In the genomic region with DNA sequence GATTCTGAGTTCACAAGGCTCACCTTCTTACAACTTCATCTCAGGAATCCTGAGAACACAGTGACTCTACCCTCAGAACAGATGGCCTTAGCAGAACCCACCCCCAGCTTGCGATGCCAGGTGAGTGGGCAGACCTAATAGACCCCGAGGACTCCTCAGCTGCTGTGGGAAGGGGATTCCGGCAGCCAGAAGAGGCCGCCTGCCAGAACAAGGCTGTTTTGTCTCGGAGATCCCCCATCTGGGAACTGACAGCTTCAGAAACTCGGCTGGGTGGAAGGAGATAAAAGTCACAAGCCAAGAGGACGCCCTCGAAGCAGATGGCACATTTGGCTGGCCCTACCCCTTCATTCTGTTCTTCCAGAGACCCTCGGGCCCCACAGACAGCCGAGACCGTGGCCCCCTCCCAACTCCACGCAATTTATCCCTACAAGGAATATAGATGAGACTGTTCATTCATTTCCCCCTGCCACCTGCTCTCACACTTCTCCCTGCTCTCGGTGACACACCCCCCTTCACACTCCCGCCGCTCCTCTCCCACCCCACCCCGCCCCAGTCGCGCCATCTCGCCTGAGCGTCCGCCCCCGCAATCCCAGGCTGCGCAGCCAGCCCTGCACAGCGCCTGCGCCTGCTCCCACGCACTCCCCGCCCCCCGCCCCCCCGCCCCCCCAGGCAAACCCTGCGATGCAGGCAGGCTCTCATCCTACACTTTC, we compare ENCODE assay signal across 8 mouse cellular contexts. TPM values are rescaled to one million over a fixed set of nuclear protein-coding genes. Genes with fewer than 3 reads are reported as not detected.
DNase-seq lines count a peak whose midpoint lies in the region; ATAC-seq lines count a peak whose summit lies in the region.

Gene Optc, minus strand, starts transcription at position 51 of the 710 bp plus-strand sequence.

- H3K4me2 ChIP-seq in embryonic facial prominence, embryonic 11.5 days (ENCODE audit: low read depth, low read length): peak within 1 kb of the TSS; percentile 66
- H3K4me2 ChIP-seq in hindbrain, embryonic 13.5 days: peak within 1 kb of the TSS; percentile 79
- peak within 1 kb of the TSS; percentile 78 for H3K4me2 ChIP-seq in midbrain, embryonic 13.5 days (replicated peaks)

- peak; percentile 60 for DNase-seq in gastrocnemius, postnatal 14 days
- no peak for DNase-seq in gastrocnemius, adult 18-20 months (ENCODE audit: low spot score)
- DNase-seq in Muller cell, postnatal 12 days (ENCODE audit: inconsistent ontology term): peak; percentile 85
- peak; percentile 49 for DNase-seq in embryonic facial prominence, embryonic 11.5 days (ENCODE audit: low spot score)
- peak; percentile 72 to 83 for DNase-seq in left cerebral cortex, postnatal 14 days (ENCODE audit: low spot score in 2 of 2)
- peak; percentile 78 for DNase-seq in testis, postnatal 10 days (ENCODE audit: low spot score)

- H3K9ac ChIP-seq in embryonic facial prominence, embryonic 11.5 days (replicated peaks; ENCODE audit: low read length): peak within 1 kb of the TSS; percentile 52
- peak within 1 kb of the TSS; percentile 76 for H3K9ac ChIP-seq in hindbrain, embryonic 13.5 days
- H3K9ac ChIP-seq in midbrain, embryonic 13.5 days (replicated peaks): peak within 1 kb of the TSS; percentile 73

- peak within 1 kb of the TSS; percentile 32 for H3K4me3 ChIP-seq in embryonic facial prominence, embryonic 11.5 days (ENCODE audit: low read depth, low read length)
- H3K4me3 ChIP-seq in hindbrain, embryonic 13.5 days: peak within 1 kb of the TSS; percentile 43
- H3K4me3 ChIP-seq in midbrain, embryonic 13.5 days (replicated peaks): peak within 1 kb of the TSS; percentile 43

- no peaks in the 10 kb centered on the region; the same call in 1 of the 2 replicates for H3K27me3 ChIP-seq in embryonic facial prominence, embryonic 11.5 days (ENCODE audit: control insufficient read depth, insufficient read depth, low read length)
- 0 out of 2 replicates have a peak, but pooled peaks cover 10% of the 10 kb centered on the region for H3K27me3 ChIP-seq in hindbrain, embryonic 13.5 days
- peaks cover 9% of the 10 kb centered on the region for H3K27me3 ChIP-seq in midbrain, embryonic 13.5 days

- peaks cover 5% of the 10 kb centered on the region for H3K4me1 ChIP-seq in embryonic facial prominence, embryonic 11.5 days (ENCODE audit: control insufficient read depth, insufficient read depth, low read length)
- H3K4me1 ChIP-seq in hindbrain, embryonic 13.5 days (replicated peaks): peaks cover 29% of the 10 kb centered on the region
- H3K4me1 ChIP-seq in midbrain, embryonic 13.5 days (replicated peaks): peaks cover 32% of the 10 kb centered on the region

- H3K36me3 ChIP-seq in embryonic facial prominence, embryonic 11.5 days (replicated peaks; ENCODE audit: control insufficient read depth, insufficient read depth, low read depth, low read length): no peaks in the 10 kb centered on the region
- H3K36me3 ChIP-seq in hindbrain, embryonic 13.5 days: no peaks in the 10 kb centered on the region
- H3K36me3 ChIP-seq in midbrain, embryonic 13.5 days: no peaks in the 10 kb centered on the region

- WGBS in embryonic facial prominence, embryonic 11.5 days: 3% methylated on average over 29 of the region's 30 CpGs
- 1% methylated on average over 30 of the region's 30 CpGs for WGBS in hindbrain, embryonic 13.5 days
- WGBS in midbrain, embryonic 13.5 days: 2% methylated on average over 30 of the region's 30 CpGs

- intact Hi-C loops in gastrocnemius, postnatal 14 days (cut with DNase I; ENCODE audit: low total_unique reads): loop anchor here (10.0 kb wide), 1 partner anchor 197 kb away; no protein-coding TSS in a partner anchor
- intact Hi-C loops in left cerebral cortex, postnatal 14 days (cut with DNase I): loop anchor here (1.0 to 5.0 kb wide), 2 partner anchors 12 to 246 kb away; partner anchors contain the start of genes Gm38394 and Zbed6

- H3K27ac ChIP-seq in embryonic facial prominence, embryonic 11.5 days (replicated peaks; ENCODE audit: low read depth, low read length): 0 out of 2 replicates have a peak within 1 kb of the TSS, but pooled peaks have one; percentile 22
- H3K27ac ChIP-seq in hindbrain, embryonic 13.5 days: peak within 1 kb of the TSS; percentile 83
- H3K27ac ChIP-seq in midbrain, embryonic 13.5 days: peak within 1 kb of the TSS; percentile 79

- ATAC-seq in embryonic facial prominence, embryonic 11.5 days (replicated peaks; ENCODE audit: insufficient number of reproducible peaks, low FRiP score, low TSS enrichment, low read depth): peak; percentile 62
- ATAC-seq in hindbrain, embryonic 13.5 days (ENCODE audit: low FRiP score): peak; percentile 84
- peak; percentile 86 for ATAC-seq in midbrain, embryonic 13.5 days

- H3K9me3 ChIP-seq in embryonic facial prominence, embryonic 11.5 days (replicated peaks; ENCODE audit: control insufficient read depth, low read length): no peaks in the 10 kb centered on the region
- H3K9me3 ChIP-seq in hindbrain, embryonic 13.5 days: no peaks in the 10 kb centered on the region
- H3K9me3 ChIP-seq in midbrain, embryonic 13.5 days: no peaks in the 10 kb centered on the region

RNA-seq across cellular contexts. Expression of gene Optc, which starts in this region (rescaled TPM):
- under 1 TPM; 0.18 TPM for total RNA-seq in gastrocnemius, postnatal 14 days (2021)
- under 1 TPM in 1 of 2 experiments, not detected in 1; 0.19 TPM for total RNA-seq in gastrocnemius, adult 18-20 months (2021)
- polyA plus RNA-seq in embryonic facial prominence, embryonic 11.5 days (2014; fragmentation: Nextera tagmentation; extraction: Ambion mirVana): 0.59 and 0.88 TPM in 2 replicates
- polyA plus RNA-seq in hindbrain, embryonic 13.5 days (2015; fragmentation: Nextera tagmentation; extraction: Ambion mirVana): 2.7 and 3.6 TPM in 2 replicates
- 1 to 10 TPM; 1.9 to 2.2 TPM for total RNA-seq in left cerebral cortex, postnatal 14 days (2021)
- polyA plus RNA-seq in midbrain, embryonic 13.5 days (2015; fragmentation: Nextera tagmentation; extraction: Ambion mirVana): 4.0 and 4.9 TPM in 2 replicates

Comparison
In these comparisons a context has a peak if more than half of its experiments do, and no peak if none do; other contexts are left out.
1. Peak in DNase-seq in gastrocnemius, postnatal 14 days; RNA of the gene not detected or under 1 TPM.
2. Peak in DNase-seq, ATAC-seq, H3K4me3 ChIP-seq, H3K27ac ChIP-seq, H3K9ac ChIP-seq and H3K4me2 ChIP-seq in embryonic facial prominence, embryonic 11.5 days; RNA of the gene not detected or under 1 TPM.
3. H3K27ac ChIP-seq: peak in every context shown above with its lines; median percentile 83 in hindbrain, embryonic 13.5 days; 79 in midbrain, embryonic 13.5 days; 22 in embryonic facial prominence, embryonic 11.5 days.